Mouse (Mus musculus): Measurements from ENCODE around the gene Zfp382. TPM values are rescaled to one million over a fixed set of nuclear protein-coding genes. Genes with fewer than 3 reads are reported as not detected.

Zfp382 gene
- polyA plus RNA-seq, 1 experiment = 0.64 TPM

DNA sequence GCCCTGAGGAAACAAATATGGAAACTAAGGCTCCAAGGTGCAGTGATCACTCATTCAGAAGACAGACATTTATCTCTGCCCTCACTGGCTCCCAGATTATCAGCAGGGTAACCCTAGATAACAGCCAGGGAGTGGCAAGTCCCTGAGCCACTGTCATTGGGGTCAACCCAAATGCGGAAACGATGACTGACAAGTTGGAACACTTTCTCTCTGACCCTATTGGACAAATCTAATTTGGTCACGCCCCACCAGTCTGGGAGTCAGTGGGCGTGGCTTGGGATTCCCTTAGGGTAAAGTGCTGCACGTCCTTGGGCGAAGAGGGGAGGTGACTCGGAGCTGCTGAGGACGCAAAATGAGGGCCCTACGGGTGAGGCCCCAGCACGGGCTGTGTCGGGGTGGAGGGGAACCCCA, 62.1 kb downstream of the Zfp382 start, which contains the start of gene Cox7a1:
Gene Cox7a1 (plus strand): TSS at position 266 of the 411 bp plus-strand sequence.
- peak; percentile 96 for DNase-seq
- no peaks in the 10 kb centered on the region; the same call in 1 of the 2 replicates for H3K36me3 ChIP-seq (ENCODE audit: control insufficient read depth, insufficient read depth, low read length)
- under 1% methylated on average over 11 of the region's 11 CpGs for WGBS
- H3K27ac ChIP-seq (ENCODE audit: insufficient read depth, low read depth, low read length) = peak within 1 kb of the TSS; percentile 58
- peak within 1 kb of the TSS; percentile 53 for H3K4me3 ChIP-seq (ENCODE audit: insufficient read depth, low read depth, low read length)
- TF ChIP-seq POLR2A (IDR thresholded peaks at IDR 0.05; ENCODE audit: low read depth, low read length) (peak; percentile 17), CTCF (conservative IDR thresholded peaks at IDR 0.05; ENCODE audit: insufficient read depth, insufficient read length, low read depth, low read length) (no peak)
- H3K4me1 ChIP-seq (ENCODE audit: control insufficient read depth, insufficient read depth, low read length) = peaks cover 5% of the 10 kb centered on the region; the same call in 1 of the 2 replicates
- no peaks in the 10 kb centered on the region for H3K27me3 ChIP-seq (replicated peaks; ENCODE audit: control insufficient read depth, insufficient read depth, low read length)

Other genes with a start within 250 kb of the Zfp382 start
- 2.1 and 2.4 TPM in 2 replicates for gene Zfp27, start 215.4 kb upstream of the Zfp382 start, polyA plus RNA-seq (2012; rRNA removed)
- 1.1 and 1.5 TPM in 2 replicates for gene Zfp383, start 213.7 kb upstream of the Zfp382 start, polyA plus RNA-seq (2012; rRNA removed)
- 4.7 and 5.0 TPM in 2 replicates for gene Zfp74, start 167.9 kb upstream of the Zfp382 start, polyA plus RNA-seq (2012; rRNA removed)
- gene Zfp568, start 138.0 kb upstream of the Zfp382 start, polyA plus RNA-seq (2012; rRNA removed) = 4.5 and 5.0 TPM in 2 replicates
- 1.7 and 1.9 TPM in 2 replicates for gene Zfp14, start 70.6 kb upstream of the Zfp382 start, polyA plus RNA-seq (2012; rRNA removed)
- 0.29 and 0.42 TPM in 2 replicates for gene Zfp82, start 49.0 kb upstream of the Zfp382 start, polyA plus RNA-seq (2012; rRNA removed)
- gene Gm26920, start 31.5 kb upstream of the Zfp382 start, polyA plus RNA-seq (2012; rRNA removed) = 0.07 TPM in 1 of 2 replicates, not detected in the other
- 1.4 and 2.1 TPM in 2 replicates for gene Zfp566, start 31.4 kb upstream of the Zfp382 start, polyA plus RNA-seq (2012; rRNA removed)
- gene Zfp260, start 27.2 kb upstream of the Zfp382 start, polyA plus RNA-seq (2012; rRNA removed) = 13.2 and 18.1 TPM in 2 replicates
- gene Zfp146, start 47.8 kb downstream of the Zfp382 start, polyA plus RNA-seq (2012; rRNA removed) = 11.1 and 11.8 TPM in 2 replicates
- gene Cox7a1, start 62.2 kb downstream of the Zfp382 start, polyA plus RNA-seq (2012; rRNA removed) = 76.0 and 141 TPM in 2 replicates
- 724 and 781 TPM in 2 replicates for gene Capns1, start 76.9 kb downstream of the Zfp382 start, polyA plus RNA-seq (2012; rRNA removed)
- 187 and 196 TPM in 2 replicates for gene Polr2i, start 110.0 kb downstream of the Zfp382 start, polyA plus RNA-seq (2012; rRNA removed)
- gene Tbcb, start 110.3 kb downstream of the Zfp382 start, polyA plus RNA-seq (2012; rRNA removed) = 51.8 and 72.2 TPM in 2 replicates
- 0.19 and 0.27 TPM in 2 replicates for gene Ovol3, start 113.8 kb downstream of the Zfp382 start, polyA plus RNA-seq (2012; rRNA removed)
- gene Thap8, start 158.2 kb downstream of the Zfp382 start, polyA plus RNA-seq (2012; rRNA removed) = 0.11 TPM in 1 of 2 replicates, not detected in the other
- 5.8 and 7.2 TPM in 2 replicates for gene Wdr62, start 158.5 kb downstream of the Zfp382 start, polyA plus RNA-seq (2012; rRNA removed)
- 4.2 and 4.9 TPM in 2 replicates for gene Clip3, start 169.8 kb downstream of the Zfp382 start, polyA plus RNA-seq (2012; rRNA removed)
- gene Alkbh6, start 186.8 kb downstream of the Zfp382 start, polyA plus RNA-seq (2012; rRNA removed) = 99.0 and 122 TPM in 2 replicates
- gene Syne4, start 192.9 kb downstream of the Zfp382 start, polyA plus RNA-seq (2012; rRNA removed) = 162 and 170 TPM in 2 replicates
- gene E130208F15Rik, start 199.8 kb downstream of the Zfp382 start, polyA plus RNA-seq (2012; rRNA removed) = 0.42 and 1.1 TPM in 2 replicates
- gene Sdhaf1, start 202.0 kb downstream of the Zfp382 start, polyA plus RNA-seq (2012; rRNA removed) = 26.4 and 27.3 TPM in 2 replicates
- gene Lrfn3, start 240.8 kb downstream of the Zfp382 start, polyA plus RNA-seq (2012; rRNA removed) = 9.6 and 11.6 TPM in 2 replicates